Mouse (Mus musculus) fat pad, adult 2 months (tissue): Measurements from ENCODE around the gene Nkiras1.

ENCODE experiments used
- DNase-seq: peaks from one replicate; pipeline ENCODE4 v3.0.0-alpha.2; 2011; ENCODE audit warnings: low read depth, low spot score; ENCODE audit errors: extremely low read depth

Nkiras1 gene

GRCm38 (mm10) chr14:18271666-18272065 lies 730 bp downstream of the Nkiras1 start:
- no peak for DNase-seq

DNA sequence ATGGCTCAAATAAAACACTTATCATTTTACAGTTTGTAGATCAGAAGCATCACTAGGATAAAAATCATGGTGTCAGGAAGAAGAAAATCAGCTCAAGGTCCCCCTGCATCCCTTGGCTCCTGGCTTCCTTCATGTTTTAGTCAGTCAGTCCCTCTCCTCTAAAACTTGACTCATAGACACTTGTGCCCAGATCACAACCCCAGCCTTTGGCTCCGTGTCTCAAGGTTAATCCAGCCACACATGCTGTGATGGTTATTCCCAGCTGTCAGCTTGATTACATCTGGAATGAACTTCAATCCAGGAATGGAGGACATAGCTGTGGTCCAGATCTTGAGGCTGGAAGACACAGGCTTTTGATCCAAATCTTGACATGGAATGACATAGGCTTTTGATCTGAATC lies 3.6 kb downstream of the Nkiras1 start:
- DNase-seq, result no peak

GRCm38 (mm10) chr14:18280375-18280774 lies 9.4 kb downstream of the Nkiras1 start:
- DNase-seq, result no peak

- DNase-seq, result no peak
Observed at GRCm38 (mm10) chr14:18284581-18284980, 13.6 kb downstream of the Nkiras1 start.

- DNase-seq, result no peak
Observed at GRCm38 (mm10) chr14:18285476-18285875, 14.5 kb downstream of the Nkiras1 start.

DNA sequence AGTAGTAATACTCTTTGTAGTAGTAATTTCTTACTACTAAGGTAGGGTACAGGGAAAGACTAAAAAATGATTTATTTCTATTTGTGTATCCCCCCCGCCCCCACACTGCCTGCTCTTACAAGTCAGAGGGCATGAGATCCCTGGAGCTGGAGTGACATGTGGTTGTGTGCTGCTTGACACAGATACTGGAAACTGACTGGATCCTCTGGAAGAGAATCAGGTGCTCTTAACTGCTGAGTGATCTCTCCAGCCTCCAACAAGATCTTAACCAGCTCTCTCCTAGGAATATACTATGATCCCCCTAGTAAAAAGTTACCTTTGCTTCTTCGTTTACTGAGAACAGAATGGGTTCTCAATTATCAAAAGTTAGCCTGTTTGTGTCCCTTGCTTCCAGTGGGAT lies 15.5 kb downstream of the Nkiras1 start:
- no peak for DNase-seq

GRCm38 (mm10) chr14:18287391-18287790 lies 16.5 kb downstream of the Nkiras1 start:
- DNase-seq, result no peak

DNA sequence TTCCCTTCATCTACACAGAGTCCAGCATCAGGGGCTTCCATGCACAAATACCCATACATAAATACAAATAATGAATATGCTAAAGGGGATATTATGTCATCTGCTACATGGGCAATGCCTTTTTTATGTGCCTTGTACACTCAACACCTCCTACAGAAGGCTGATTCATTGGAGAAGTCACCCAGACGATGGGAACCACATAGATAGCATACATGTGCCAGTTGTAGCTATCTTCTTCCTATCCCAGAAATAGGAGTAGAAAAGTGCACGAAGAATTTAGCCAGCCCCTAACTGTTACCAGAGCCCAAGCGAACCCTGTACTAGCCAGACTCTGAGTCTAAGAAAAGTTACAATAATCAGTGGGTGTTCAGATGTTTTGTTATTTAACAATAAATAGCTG lies 21.2 kb downstream of the Nkiras1 start:
- no peak for DNase-seq

DNA sequence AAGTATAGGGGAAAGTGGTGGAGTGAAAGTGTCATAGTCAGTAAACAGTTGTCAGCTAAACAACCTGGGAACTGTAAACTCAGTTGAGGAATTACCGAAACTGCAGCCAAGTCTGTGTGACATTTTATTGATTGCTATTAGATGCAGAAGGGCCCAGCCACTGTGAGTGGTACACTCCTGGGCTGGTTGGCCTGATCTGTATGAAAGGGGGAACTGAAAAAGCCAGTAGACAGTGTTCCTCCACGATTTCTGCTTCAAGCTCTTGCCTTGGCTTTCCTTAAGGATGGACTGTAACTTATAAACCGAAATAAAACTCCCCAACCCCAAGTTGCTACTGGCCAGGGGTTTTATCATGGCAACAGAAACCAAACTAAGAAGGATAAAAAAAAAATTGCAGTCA lies 21.6 kb downstream of the Nkiras1 start:
- DNase-seq, result no peak

GRCm38 (mm10) chr14:18297441-18297840 lies 26.5 kb downstream of the Nkiras1 start:
- DNase-seq, result no peak

DNA sequence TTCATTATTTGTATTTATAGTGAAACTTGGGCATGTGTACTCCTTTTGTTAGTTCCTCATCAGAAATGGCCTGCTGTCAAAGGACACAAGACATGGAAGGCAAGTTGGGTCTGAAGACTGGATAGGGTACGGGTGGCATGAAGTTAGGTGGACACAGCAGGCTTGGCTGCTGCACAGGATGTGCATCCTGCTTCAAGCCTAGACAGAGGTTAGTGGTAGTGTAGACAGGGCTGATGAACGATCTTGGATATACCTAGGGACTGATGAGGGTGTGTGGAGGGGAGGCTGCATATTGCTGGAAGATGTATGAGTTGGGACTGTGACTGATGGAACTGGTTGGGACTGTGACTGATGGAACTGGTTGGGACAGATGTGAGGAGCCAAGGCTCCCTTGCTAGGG lies 27.9 kb downstream of the Nkiras1 start:
- DNase-seq, result no peak

DNA sequence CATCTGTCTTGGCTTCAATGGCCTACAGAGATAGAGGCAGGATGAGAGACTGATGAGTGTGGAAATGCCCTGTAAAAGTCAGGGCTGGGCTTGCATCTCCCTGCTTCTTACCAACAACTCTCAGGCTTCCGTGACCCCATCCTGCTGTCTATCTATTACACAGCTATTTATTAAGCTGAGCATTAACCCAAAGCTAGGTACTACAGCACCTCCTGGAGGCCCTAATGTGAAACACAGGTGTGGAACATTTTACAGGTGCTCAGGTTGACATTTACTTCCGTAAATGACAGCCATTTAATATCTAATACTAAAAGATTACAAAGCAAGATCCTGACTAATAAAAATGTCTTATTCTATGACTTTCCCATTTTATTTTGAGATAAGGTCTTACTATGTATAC lies 29.7 kb downstream of the Nkiras1 start:
- no peak for DNase-seq

DNA sequence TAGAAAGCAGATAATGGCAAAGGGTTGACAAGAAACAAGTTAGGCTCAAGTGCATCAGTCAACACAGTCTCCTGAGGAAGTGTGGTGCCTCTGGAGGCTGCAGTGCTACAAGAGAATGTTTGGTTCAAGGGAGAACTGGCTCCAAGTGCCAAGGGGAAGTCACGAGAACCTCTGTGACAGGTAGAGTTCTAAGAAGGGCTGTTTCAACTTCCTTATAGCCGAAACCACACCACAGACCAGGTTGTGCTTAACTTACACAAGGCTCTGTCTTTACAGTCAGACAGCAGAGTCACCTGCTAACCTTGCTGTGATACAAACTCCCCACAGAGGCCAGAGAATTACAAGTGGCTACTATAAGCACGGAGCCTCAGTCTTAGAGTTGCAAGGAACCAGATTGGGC lies 30.7 kb downstream of the Nkiras1 start:
- no peak for DNase-seq

DNA sequence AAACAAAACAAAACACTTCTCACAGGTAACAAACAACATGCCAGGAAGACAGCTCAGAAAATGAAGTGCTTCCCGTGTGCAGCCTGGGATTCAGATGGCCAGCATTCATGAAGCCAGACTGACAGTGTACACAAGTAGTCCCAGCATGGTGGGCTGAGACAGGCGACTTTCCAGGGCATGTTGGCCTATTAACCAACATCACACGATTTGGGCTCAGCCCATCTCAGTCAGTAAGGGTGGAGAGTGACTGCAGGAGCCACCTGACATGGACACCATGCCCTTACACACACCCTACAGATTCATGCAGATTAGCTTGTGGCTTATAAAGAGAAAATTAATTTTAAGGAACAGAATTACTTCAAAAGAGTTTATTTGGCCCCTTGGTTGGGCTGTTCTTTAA lies 31.8 kb downstream of the Nkiras1 start:
- DNase-seq, result no peak

- no peak for DNase-seq
Observed at GRCm38 (mm10) chr14:18303262-18303661, 32.3 kb downstream of the Nkiras1 start.

DNA sequence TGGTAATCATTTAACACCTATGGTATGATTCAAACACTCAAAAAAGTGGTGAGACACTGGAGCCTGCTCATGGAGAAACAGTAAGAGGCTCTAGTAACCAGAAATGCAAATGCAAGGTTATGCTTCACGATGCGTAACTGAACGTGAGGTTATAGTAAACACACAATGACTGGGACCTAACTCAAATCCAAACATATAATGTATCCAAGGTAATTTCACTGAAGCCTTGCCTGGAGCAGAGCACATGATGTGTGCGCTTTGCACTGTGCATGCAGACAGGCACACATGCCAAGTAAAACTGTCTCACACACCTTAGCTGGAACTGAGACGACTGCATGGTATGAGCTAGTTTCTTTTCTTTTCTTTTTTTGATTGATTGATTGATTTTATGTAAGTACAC lies 33.2 kb downstream of the Nkiras1 start:
- no peak for DNase-seq

DNA sequence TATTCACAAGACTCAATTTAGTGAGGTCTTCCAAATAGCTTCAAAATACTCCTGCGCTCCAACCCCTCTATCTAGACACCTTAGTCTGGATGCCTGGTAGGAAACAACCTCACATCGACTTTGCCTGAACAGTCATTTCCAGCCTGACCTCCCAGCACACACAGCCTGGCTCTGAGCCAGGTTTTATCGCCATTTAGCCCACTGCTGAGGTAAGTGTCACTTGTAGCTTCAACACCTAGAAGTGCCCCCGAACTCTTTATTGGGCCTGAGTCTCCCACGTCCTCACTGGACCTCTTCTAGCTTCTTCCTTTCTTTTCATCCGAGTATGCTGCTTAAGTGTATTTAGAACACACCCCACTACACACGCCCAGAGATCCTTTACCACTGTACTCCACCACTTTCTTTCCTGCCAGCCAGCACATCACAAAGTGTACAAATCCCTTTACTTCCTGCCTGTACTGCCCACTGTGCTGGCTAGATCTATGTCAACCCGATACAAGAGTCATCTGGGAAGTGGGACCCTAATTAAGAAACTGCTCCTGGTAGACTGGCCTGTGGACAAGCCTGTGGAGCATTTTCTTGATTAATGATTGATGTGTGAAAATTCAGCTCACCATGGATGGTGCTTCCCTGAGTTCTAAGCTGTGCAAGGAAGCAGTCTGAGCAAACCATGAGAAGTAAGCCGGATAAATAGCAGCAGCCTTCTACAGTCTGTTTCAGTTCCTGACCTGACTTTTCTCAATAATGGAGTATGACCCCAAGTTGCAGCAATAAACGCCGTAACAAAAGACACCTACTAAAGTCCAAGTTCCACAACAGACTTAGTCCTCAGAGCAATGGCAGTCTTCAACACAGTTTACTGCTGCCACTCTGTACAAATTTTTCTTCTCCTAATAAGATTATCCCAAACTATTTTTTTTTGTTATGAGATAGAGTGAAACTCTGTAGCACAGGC lies 46.8 kb downstream of the Nkiras1 start:
- DNase-seq, result no peak

DNA sequence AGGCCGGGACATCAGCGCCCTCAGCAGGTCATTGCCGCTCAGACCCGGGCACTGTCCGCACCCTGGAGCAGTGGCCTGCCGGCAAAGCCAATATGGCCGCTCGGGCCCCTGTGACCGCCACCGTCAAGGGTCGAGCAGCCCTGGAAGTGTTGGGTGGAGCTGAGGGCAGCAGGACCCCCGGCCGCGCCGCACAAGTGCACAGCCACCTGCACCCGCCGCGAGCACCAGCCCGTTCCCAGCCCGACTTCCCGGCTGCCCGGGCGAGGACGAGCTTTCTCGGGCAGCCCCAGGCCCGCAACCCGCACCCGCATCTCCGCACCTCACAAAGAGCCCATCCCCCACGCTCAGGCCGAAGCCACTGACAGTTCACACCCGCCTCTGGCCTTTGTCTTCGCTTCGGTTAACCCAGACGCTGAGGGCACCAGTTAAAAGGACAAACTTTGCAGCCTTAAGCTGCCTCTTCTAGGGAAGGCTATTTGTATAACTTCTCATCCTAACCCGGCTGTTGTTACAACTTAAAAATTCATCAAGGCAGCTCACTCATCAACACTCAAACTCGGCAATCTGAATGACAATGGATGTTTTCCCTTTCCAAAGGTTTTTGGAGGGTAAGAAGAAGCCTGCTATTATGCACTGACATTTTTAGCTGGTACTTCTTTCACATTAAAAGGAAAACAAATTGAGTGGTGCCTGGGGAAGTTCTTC lies 56.2 kb downstream of the Nkiras1 start:
- DNase-seq, result no peak

GRCm38 (mm10) chr14:18330789-18331692 lies 60.1 kb downstream of the Nkiras1 start:
- no peak for DNase-seq

- no peak for DNase-seq
Observed at GRCm38 (mm10) chr14:18331693-18332131, 60.8 kb downstream of the Nkiras1 start, which contains the start of gene Ube2e1. TSS of gene Ube2e1 (minus strand) at chr14:18331859.
